Mouse (Mus musculus) embryonic fibroblast, embryonic 13.5 days (primary cell): ENCODE results near the gene Nprl2. TPM values are rescaled to one million over a fixed set of nuclear protein-coding genes. Genes with fewer than 3 reads are reported as not detected.
A peak's percentile ranks its signal among the peaks of the same experiment; 100 is the strongest.

Source experiments
- H3K27ac ChIP-seq: 2 replicates; pipeline ENCODE4 v1.5.1; 2012; ENCODE audit warnings: low read length, control low read depth, inconsistent platforms; ENCODE audit not compliant: insufficient read depth
- H3K4me1 ChIP-seq: 2 replicates; pipeline ENCODE4 v1.6.1; 2011; ENCODE audit warnings: low read length; ENCODE audit not compliant: control insufficient read depth, insufficient read depth
- H3K4me3 ChIP-seq: 2 replicates; pipeline ENCODE4 v1.5.1; 2011; ENCODE audit warnings: mild to moderate bottlenecking, control low read depth, low read length; ENCODE audit not compliant: insufficient read depth
- CTCF ChIP-seq: IDR thresholded peaks from 2 replicates; pipeline ENCODE4 v1.5.1; 2011; ENCODE audit warnings: mild to moderate bottlenecking, control low read depth, low read length, moderate library complexity, borderline replicate concordance; ENCODE audit not compliant: insufficient read depth
- POLR2A ChIP-seq: IDR thresholded peaks from 2 replicates; pipeline ENCODE4 v1.6.1; 2011; ENCODE audit warnings: low read depth, mild to moderate bottlenecking, control low read depth, low read length, moderate library complexity
- polyA plus RNA-seq: library from polyadenylated mRNA; stranded (reverse); fragments of >200 nt; gene quantifications from 2 replicates; pipeline ENCODE4 v1.2.4, GENCODE M21; 2011; ENCODE audit warnings: low read depth; ENCODE audit not compliant: missing spikeins, insufficient read length

Nprl2 gene
- polyA plus RNA-seq, 1 experiment: 18.9 TPM

GRCm38 (mm10) chr9:107511436-107511835, 30.6 kb upstream of the Nprl2 start:
- no peak overlapping the region for H3K4me3 ChIP-seq
- no peaks in the 10 kb centered on the region for H3K4me1 ChIP-seq
- no peak overlapping the region for H3K27ac ChIP-seq
- TF ChIP-seq POLR2A: no peak
- TF ChIP-seq CTCF: no peak

GRCm38 (mm10) chr9:107512326-107512725, 29.7 kb upstream of the Nprl2 start:
- H3K27ac ChIP-seq: no peak overlapping the region
- H3K4me1 ChIP-seq: no peaks in the 10 kb centered on the region

GRCm38 (mm10) chr9:107514303-107514955, 27.6 kb upstream of the Nprl2 start:
- Histone ChIP-seq H3K4me1 (no peaks in the 10 kb centered on the region), H3K27ac (no peak overlapping the region), H3K4me3 (no peak overlapping the region)
- TF ChIP-seq CTCF (peak; percentile 96), POLR2A (no peak)

More at GRCm38 (mm10) chr9:107512326-107512725, 29.7 kb upstream of the Nprl2 start:
- H3K4me3 ChIP-seq: no peak overlapping the region
- TF ChIP-seq POLR2A (no peak), CTCF (no peak)

GRCm38 (mm10) chr9:107520331-107520730, 21.7 kb upstream of the Nprl2 start:
- no peak overlapping the region for H3K4me3 ChIP-seq
- no peaks in the 10 kb centered on the region for H3K4me1 ChIP-seq
- TF ChIP-seq CTCF: no peak
- TF ChIP-seq POLR2A: no peak

GRCm38 (mm10) chr9:107521190-107521589, 20.8 kb upstream of the Nprl2 start:
- no peak overlapping the region for H3K4me3 ChIP-seq
- no peaks in the 10 kb centered on the region for H3K4me1 ChIP-seq
- TF ChIP-seq POLR2A (no peak), CTCF (no peak)
- no peak overlapping the region for H3K27ac ChIP-seq

More at GRCm38 (mm10) chr9:107520331-107520730, 21.7 kb upstream of the Nprl2 start:
- H3K27ac ChIP-seq: no peak overlapping the region

GRCm38 (mm10) chr9:107521711-107522399, 20.2 kb upstream of the Nprl2 start:
- Histone ChIP-seq H3K4me3 (no peak overlapping the region), H3K4me1 (no peaks in the 10 kb centered on the region), H3K27ac (no peak overlapping the region)
- TF ChIP-seq POLR2A: no peak

GRCm38 (mm10) chr9:107522400-107522711, 19.7 kb upstream of the Nprl2 start:
- H3K27ac ChIP-seq: no peak overlapping the region
- TF ChIP-seq POLR2A: no peak
- no peak for TF ChIP-seq CTCF
- no peaks in the 10 kb centered on the region for H3K4me1 ChIP-seq
- H3K4me3 ChIP-seq: no peak overlapping the region

GRCm38 (mm10) chr9:107526198-107527026, 15.6 kb upstream of the Nprl2 start:
- no peak overlapping the region for H3K27ac ChIP-seq
- no peak for TF ChIP-seq POLR2A
- no peak for TF ChIP-seq CTCF
- H3K4me3 ChIP-seq: peak overlapping the region; percentile 21
- no peaks in the 10 kb centered on the region for H3K4me1 ChIP-seq

GRCm38 (mm10) chr9:107533791-107534407, 8.1 kb upstream of the Nprl2 start, which contains the start of gene Tmem115:
Gene Tmem115, plus strand, starts transcription at chr9:107533945.
- no peak for TF ChIP-seq CTCF
- peak; percentile 93 for TF ChIP-seq POLR2A
- Histone ChIP-seq H3K4me3 (peak within 1 kb of the TSS; percentile 76), H3K27ac (peak within 1 kb of the TSS; percentile 78), H3K4me1 (peaks cover 5% of the 10 kb centered on the region; the same call in 1 of the 2 replicates)
